8 mouse cellular contexts compared by ENCODE assay signal in the genomic region with DNA sequence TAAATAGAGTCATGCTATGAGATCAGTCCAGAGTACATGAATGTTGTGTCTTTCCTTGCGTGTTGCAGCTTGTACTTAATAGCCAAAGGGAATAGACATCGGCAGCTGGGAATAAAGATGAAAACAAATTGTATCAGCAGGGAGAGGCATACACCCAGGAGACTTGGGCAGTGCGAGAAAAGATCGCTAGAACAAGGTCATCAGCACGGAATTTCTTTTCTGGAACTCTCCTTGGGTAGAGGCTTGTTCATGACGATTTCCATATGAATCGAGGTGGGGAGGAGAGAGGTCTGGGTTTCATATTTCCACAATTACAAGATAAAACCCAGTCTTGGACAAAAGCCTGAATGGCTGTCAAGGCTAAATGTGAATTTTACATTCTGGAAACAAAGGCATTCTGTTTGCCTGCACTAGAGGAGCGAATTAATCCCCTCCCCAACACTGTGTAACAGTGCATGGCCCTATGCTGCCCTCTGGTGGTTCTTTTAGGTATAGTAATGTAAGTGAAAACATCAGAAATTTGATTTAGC.
DNase-seq lines count a peak whose midpoint lies in the region; ATAC-seq lines count a peak whose summit lies in the region.

No protein-coding gene starts in this region.

- DNase-seq in urinary bladder, postnatal 25 days (ENCODE audit: low spot score): peak; percentile 35
- no peak for DNase-seq in urinary bladder, postnatal 4 days (ENCODE audit: low spot score in 2 of 2)
- DNase-seq in cerebellum, adult 11 months: peak; percentile 47
- peak; percentile 94 for DNase-seq in forebrain, embryonic 14.5 days (ENCODE audit: low spot score)
- peak; percentile 69 to 91 for DNase-seq in left cerebral cortex, postnatal 25 days (ENCODE audit: low spot score in 2 of 2)
- DNase-seq in spleen, postnatal 4 days (ENCODE audit: low spot score in 2 of 2): no peak

- H3K36me3 ChIP-seq in forebrain, embryonic 14.5 days (ENCODE audit: control insufficient read depth, insufficient read depth, low read length): no peaks in the 10 kb centered on the region
- 0 out of 2 replicates have a peak, but pooled peaks cover 5% of the 10 kb centered on the region for H3K36me3 ChIP-seq in hindbrain, embryonic 16.5 days (ENCODE audit: control insufficient read depth, insufficient read depth, low read length)
- H3K36me3 ChIP-seq in midbrain, embryonic 15.5 days (replicated peaks): no peaks in the 10 kb centered on the region

- ATAC-seq in forebrain, embryonic 14.5 days: peak; percentile 90
- peak; percentile 90 for ATAC-seq in hindbrain, embryonic 16.5 days
- peak; percentile 90 for ATAC-seq in midbrain, embryonic 15.5 days (replicated peaks)

- H3K4me2 ChIP-seq in forebrain, embryonic 14.5 days (ENCODE audit: low read length): peak overlapping the region; percentile 31
- peak overlapping the region; percentile 45 for H3K4me2 ChIP-seq in hindbrain, embryonic 16.5 days (ENCODE audit: low read length)
- H3K4me2 ChIP-seq in midbrain, embryonic 15.5 days: peak overlapping the region; percentile 34

- intact Hi-C loops in left cerebral cortex, postnatal 25 days (cut with DNase I): loop anchor here (2.0 to 10.0 kb wide), 4 partner anchors 850 to 1932 kb away; no protein-coding TSS in a partner anchor

- peak overlapping the region; percentile 49; the same call in 1 of the 2 replicates for H3K27ac ChIP-seq in forebrain, embryonic 14.5 days (ENCODE audit: low read depth, low read length)
- peak overlapping the region; percentile 81 for H3K27ac ChIP-seq in hindbrain, embryonic 16.5 days (ENCODE audit: low read depth, low read length)
- peak overlapping the region; percentile 67 for H3K27ac ChIP-seq in midbrain, embryonic 15.5 days

- no peaks in the 10 kb centered on the region for H3K9me3 ChIP-seq in forebrain, embryonic 14.5 days (replicated peaks; ENCODE audit: control insufficient read depth, low read length)
- no peaks in the 10 kb centered on the region for H3K9me3 ChIP-seq in hindbrain, embryonic 16.5 days (ENCODE audit: control insufficient read depth, low read length)
- no peaks in the 10 kb centered on the region for H3K9me3 ChIP-seq in midbrain, embryonic 15.5 days

- 11% methylated on average over 8 of the region's 8 CpGs for WGBS in forebrain, embryonic 14.5 days
- 12% methylated on average over 8 of the region's 8 CpGs for WGBS in hindbrain, embryonic 16.5 days
- 15% methylated on average over 8 of the region's 8 CpGs for WGBS in midbrain, embryonic 15.5 days

- H3K9ac ChIP-seq in forebrain, embryonic 14.5 days (ENCODE audit: low read length): peak overlapping the region; percentile 21; the same call in 1 of the 2 replicates
- no peak overlapping the region for H3K9ac ChIP-seq in hindbrain, embryonic 16.5 days (ENCODE audit: low read depth, low read length)
- H3K9ac ChIP-seq in midbrain, embryonic 15.5 days: no peak overlapping the region

- no peaks in the 10 kb centered on the region for H3K27me3 ChIP-seq in forebrain, embryonic 14.5 days (replicated peaks; ENCODE audit: control insufficient read depth, insufficient read depth, low read length)
- H3K27me3 ChIP-seq in hindbrain, embryonic 16.5 days (replicated peaks; ENCODE audit: control insufficient read depth, insufficient read depth, low read length): no peaks in the 10 kb centered on the region
- H3K27me3 ChIP-seq in midbrain, embryonic 15.5 days (replicated peaks): no peaks in the 10 kb centered on the region

- H3K4me1 ChIP-seq in forebrain, embryonic 14.5 days (ENCODE audit: control insufficient read depth, insufficient read depth, low read length): peaks cover 7% of the 10 kb centered on the region
- H3K4me1 ChIP-seq in hindbrain, embryonic 16.5 days (ENCODE audit: control insufficient read depth, insufficient read depth, low read depth, low read length): peaks cover 2% of the 10 kb centered on the region; the same call in 1 of the 2 replicates
- H3K4me1 ChIP-seq in midbrain, embryonic 15.5 days: peaks cover 13% of the 10 kb centered on the region

- H3K4me3 ChIP-seq in forebrain, embryonic 14.5 days (ENCODE audit: low read depth, low read length): no peak overlapping the region
- H3K4me3 ChIP-seq in hindbrain, embryonic 16.5 days (ENCODE audit: low read length): 0 out of 2 replicates have a peak overlapping the region, but pooled peaks have one; percentile 5
- no peak overlapping the region for H3K4me3 ChIP-seq in midbrain, embryonic 15.5 days

Comparison
In these comparisons a context has a peak if more than half of its experiments do, and no peak if none do; other contexts are left out.
1. DNase-seq: peak in urinary bladder, postnatal 25 days (single experiment), cerebellum, adult 11 months (single experiment), forebrain, embryonic 14.5 days (single experiment) and left cerebral cortex, postnatal 25 days (2 of 2); none in urinary bladder, postnatal 4 days (0 of 2) and spleen, postnatal 4 days (0 of 2).
2. Peak in every context shown above with its lines, with median percentiles within 50 percentile points of each other: ATAC-seq, H3K27ac ChIP-seq and H3K4me2 ChIP-seq.